Mouse (Mus musculus) naive thymus-derived CD4-positive, alpha-beta T cell, adult 2 months (primary cell): Measurements from ENCODE around the gene Hsd17b10.

Experiments
- DNase-seq: peaks from one replicate; pipeline ENCODE4 v3.0.0-alpha.2; 2011; ENCODE audit warnings: low read depth

Hsd17b10 gene

GRCm38 (mm10) chrX:152001737-152002710 lies at the start of gene Hsd17b10:
Hsd17b10 (plus strand) TSS chrX:152001845.
- DNase-seq, result peak; percentile 78

- DNase-seq, result no peak
Observed at GRCm38 (mm10) chrX:151999006-151999710, 2.5 kb upstream of the Hsd17b10 start.

GRCm38 (mm10) chrX:152001182-152001684 lies 412 bp upstream of the Hsd17b10 start:
- DNase-seq, result no peak

- peak; percentile 5 for DNase-seq
Observed at GRCm38 (mm10) chrX:152002865-152003264, 1.2 kb downstream of the Hsd17b10 start.

GRCm38 (mm10) chrX:152007863-152008262 lies 6.2 kb downstream of the Hsd17b10 start:
- DNase-seq, result no peak

GRCm38 (mm10) chrX:152015752-152016150 lies 14.1 kb downstream of the Hsd17b10 start:
- DNase-seq, result no peak

- peak; percentile 95 for DNase-seq
Observed at GRCm38 (mm10) chrX:152016151-152017145, 14.8 kb downstream of the Hsd17b10 start, which contains the start of the genes Ribc1 and Smc1a. Ribc1 (minus strand) TSS chrX:152016295. Smc1a (plus strand) TSS chrX:152016428.

- DNase-seq, result no peak
Observed at GRCm38 (mm10) chrX:152017186-152017585, 15.5 kb downstream of the Hsd17b10 start.

- peak; percentile 49 for DNase-seq
Observed at GRCm38 (mm10) chrX:152019294-152019693, 17.6 kb downstream of the Hsd17b10 start.

GRCm38 (mm10) chrX:152039865-152040264 lies 38.2 kb downstream of the Hsd17b10 start:
- no peak for DNase-seq

GRCm38 (mm10) chrX:152047230-152047629 lies 45.6 kb downstream of the Hsd17b10 start:
- no peak for DNase-seq

GRCm38 (mm10) chrX:152052546-152052945 lies 50.9 kb downstream of the Hsd17b10 start:
- DNase-seq, result no peak
